Mouse (Mus musculus) mouse trophoblast stem cell (cell line): ENCODE results near the gene Pold1.

ENCODE experiments used
- in situ Hi-C, 2 experiments: fragments of 300-500 bp; cut with MseI, MboI; formaldehyde crosslinking; loops; 2 replicates in 1 of 2; 3 replicates in 1 of 2; pipeline ENCODE4 v1.15.1; 2025

Pold1 gene

DNA sequence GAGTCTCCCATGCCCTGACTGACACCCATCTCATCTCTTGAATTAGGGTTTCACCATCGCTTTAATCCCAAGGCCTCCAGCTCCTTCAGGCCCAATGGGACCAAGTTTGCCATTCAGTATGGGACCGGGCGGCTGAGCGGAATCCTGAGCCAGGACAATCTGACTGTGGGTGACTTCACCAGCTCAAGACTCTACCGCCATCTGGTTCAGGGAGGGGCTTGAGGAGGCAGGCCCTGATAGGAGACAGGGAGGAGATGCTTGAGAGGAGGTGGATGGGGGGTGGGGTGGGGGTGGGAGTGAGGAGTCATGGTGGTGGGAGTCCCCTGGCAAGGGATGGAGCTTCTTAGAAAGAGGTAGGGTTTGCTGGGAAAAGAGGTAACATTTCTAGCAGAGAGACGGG is 33.0 kb upstream of the Pold1 start:
- in situ Hi-C loops, result no loop called here

DNA sequence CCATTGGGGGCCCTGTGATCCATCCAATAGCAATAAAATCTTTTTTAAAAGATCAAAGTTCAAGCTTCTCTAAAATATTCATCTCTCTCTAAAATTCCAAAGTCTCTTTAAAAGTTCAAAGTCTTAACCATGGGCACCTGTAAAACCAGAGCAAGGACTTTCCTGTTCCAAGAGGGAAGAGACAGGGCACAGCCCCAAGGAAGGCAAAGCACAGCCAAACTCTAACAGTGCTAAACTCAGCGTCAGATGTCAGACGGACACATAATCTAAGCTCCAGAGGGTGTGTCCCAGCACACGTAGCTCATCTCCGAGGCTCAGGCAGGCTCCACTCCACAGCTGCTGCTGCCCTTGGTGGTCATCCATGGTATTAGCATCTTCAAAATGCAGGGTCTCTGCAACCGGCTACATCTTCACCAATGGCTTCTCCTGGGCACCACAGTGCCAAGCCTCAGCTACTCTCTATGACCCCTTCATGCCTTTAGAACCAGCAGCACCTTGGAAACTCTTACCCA is 27.7 kb upstream of the Pold1 start:
- in situ Hi-C loops, result no loop called here

DNA sequence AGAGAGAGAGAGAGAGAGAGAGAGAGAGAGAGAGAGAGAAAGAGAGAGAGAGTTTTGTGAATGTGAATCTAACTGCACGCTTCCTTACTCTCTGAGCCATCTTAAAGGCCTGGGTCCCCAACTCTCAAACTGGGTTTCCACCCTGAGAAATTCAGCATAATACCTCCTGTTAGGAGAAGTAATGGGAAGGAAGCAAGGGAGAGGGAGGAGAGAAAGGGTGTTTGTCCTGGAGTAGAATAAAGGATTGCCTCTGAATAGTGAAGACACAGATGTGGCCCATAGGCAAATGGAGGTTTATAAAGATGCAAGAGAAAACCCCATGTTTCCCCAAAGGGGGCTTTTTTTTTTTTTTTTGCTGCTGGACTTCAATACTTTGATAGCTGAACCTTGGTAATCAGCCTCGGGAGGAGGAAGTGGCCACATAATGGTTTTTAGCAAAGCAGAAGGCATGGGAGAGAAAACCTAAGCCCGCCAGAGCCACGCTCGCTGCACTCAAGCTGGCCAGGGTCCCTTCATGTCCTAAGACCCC is 24.4 kb upstream of the Pold1 start:
- in situ Hi-C loops, result no loop called here

DNA sequence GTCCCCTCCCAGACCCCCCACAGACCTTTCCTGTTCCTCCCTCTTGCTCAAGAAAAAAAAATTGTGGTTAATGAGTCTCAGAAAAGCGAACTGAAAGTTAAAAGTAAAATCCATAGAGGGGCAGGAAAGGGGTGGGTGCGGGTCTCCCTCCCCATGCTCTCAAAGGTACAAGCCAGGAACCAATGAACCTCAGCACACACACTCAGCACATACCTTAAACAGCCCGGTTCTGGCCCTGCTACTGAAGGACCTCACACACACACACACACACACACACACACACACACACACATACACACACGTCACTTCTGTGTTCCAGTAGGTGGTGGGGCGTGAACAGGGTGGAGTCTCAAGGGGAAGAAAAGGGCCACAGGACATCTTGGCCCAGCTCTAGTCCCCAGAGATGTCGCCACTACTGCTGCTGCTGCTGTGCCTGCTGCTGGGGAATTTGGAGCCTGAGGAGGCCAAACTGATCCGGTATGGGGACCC is 23.6 kb upstream of the Pold1 start, which contains the start of gene Napsa:
Gene Napsa (plus strand): TSS at position 168 of the 489 bp plus-strand sequence.
- in situ Hi-C loops, result no loop called here

DNA sequence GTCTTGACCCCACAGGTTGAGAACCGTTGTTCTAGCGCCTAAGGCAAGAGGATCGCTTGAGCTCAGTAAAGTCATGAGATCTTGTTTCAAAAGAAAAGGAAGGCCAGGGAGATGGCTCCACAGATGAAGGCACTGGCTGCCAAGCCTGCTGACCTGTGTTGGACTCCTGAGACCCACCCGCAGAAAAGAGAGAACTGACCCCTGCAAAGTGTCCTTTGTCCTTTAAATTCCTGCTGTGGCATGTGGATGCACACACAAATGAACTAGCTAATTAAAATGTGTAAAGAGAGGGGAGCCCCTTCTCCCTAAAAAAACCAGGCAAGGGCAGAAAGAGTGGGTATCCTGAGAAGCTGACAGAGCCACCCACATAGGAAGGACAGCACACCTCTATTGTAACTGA is 23.2 kb upstream of the Pold1 start:
- in situ Hi-C loops, result no loop called here

- in situ Hi-C loops, result no loop called here
These were observed 22.3 kb upstream of the Pold1 start for GRCm38 (mm10) chr7:44570989-44571388.

GRCm38 (mm10) chr7:44568803-44569202 is 20.2 kb upstream of the Pold1 start:
- in situ Hi-C loops, result no loop called here

- in situ Hi-C loops, result no loop called here
These were observed 16.8 kb upstream of the Pold1 start for GRCm38 (mm10) chr7:44565414-44565813.

DNA sequence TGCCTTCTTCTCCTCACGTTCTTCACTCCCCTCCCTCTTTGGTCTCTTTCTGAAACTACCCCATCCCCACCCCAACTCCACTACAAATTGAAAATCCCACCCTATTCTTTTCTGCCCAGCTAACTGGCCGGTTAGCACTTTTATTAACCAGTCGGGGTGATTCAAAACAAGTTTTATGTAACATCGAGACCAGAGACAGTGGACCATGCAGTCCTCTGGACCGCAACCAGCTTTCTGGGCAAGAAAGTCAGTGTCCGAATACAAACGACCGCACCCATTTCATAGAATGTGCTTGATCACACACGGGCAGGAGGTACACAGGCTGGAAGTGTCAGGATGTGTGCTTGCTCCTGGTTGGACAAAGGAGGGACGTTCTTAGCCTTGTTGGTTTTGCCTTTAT is 15.8 kb upstream of the Pold1 start:
- in situ Hi-C loops, result loop anchor here in 1 of 2 experiments (5.0 kb wide), 1 partner anchor 37 kb away; no protein-coding TSS in a partner anchor

DNA sequence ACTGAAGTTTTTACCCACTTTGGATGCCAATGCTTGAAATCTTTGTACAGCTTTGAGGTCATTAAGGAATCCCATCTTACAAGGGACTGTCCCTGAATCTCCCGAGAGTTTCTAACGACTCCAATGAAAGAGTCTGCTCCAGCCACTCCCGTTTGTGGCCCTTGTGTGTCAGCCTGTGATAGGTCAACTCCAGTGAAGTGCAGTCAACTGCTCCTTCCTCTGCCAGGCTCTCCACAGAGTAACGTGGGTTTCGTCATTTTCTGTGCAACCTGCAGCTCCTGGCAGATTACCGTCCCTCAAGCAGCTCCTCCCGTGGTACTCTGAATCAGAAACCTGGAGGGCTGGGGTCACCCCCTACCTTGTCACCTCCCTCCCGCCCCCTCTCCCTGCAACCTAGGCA is 14.6 kb upstream of the Pold1 start:
- in situ Hi-C loops, result loop anchor here in 1 of 2 experiments (5.0 kb wide), 1 partner anchor 36 kb away; no protein-coding TSS in a partner anchor

DNA sequence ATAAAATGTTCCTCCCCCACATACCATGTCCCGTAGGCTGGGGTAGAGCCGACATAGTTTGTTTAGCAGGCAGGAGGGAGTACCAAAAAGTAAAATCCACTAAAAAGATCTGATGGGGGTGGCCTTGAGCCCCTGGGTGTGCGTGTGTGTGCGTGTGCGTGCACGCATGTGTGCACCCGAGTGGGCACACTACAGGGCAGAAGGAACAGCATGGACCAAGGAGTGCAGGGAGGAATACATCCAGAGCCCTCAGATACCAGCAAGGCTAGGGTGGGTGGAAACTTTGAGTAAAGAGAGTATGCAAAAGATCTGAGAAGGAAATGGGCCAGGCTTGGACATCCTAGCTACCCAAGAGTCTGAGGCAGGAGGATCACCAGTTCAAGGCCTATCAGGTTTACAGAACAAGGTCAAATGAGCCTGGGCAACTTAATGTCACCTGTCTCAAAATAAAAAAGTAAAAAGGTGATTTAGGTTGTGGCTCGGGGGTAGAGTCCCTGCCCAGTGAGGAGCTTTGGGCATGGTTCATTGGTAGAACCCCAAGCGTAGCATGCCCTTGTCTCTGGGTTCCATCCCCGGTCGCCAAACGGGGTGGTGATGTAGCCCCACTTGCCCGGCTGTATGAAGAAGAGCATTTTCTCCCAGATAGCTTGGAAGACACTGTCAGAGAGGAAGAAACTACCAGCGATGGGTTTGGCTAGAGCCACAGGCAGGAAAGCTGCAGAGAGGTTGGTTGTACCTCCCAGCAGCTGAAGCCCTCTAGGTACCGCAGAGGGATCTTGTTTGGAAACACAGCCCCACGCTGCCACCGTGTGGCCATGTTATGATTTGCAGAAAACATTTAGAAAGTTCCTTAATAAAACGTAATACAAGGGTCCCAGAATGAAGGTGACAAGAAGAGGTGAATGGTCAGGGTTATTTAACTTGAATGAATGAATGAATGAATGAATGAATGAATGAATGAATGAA is 12.1 kb upstream of the Pold1 start:
- in situ Hi-C loops, result loop anchor here in 1 of 2 experiments (5.0 kb wide), 1 partner anchor 33 kb away; no protein-coding TSS in a partner anchor

GRCm38 (mm10) chr7:44557629-44558028 is 9.0 kb upstream of the Pold1 start:
- in situ Hi-C loops, result loop anchor here in 1 of 2 experiments (5.0 kb wide), 1 partner anchor 85 kb away; no protein-coding TSS in a partner anchor

DNA sequence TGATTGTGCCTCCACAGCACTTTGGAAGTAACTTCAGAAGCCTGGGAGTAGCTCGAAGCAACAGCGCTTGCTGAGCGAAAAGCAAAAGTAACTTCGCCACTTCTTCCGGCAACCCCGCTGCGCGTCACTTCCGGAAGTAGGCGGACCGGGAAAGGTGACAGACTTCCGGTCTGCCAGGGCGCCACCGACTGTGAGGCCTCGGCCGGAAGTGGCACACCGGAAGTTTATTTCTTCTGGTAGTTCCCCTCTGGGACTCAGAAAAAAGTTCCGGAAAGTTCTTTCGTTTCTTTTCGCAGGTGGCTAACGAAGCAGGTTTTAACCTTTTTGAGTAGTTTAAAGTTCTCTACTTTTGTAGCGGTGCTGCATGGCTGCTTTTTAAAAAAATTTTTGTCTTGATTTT is 5.2 kb upstream of the Pold1 start, which contains the start of gene Nr1h2:
Gene Nr1h2 (minus strand): TSS at position 126 of the 400 bp plus-strand sequence.
- in situ Hi-C loops, result no loop called here

- in situ Hi-C loops, result no loop called here
These were observed 4.6 kb upstream of the Pold1 start for GRCm38 (mm10) chr7:44553196-44553764.

- in situ Hi-C loops, result no loop called here
These were observed 3.7 kb upstream of the Pold1 start for GRCm38 (mm10) chr7:44552141-44552908.

- in situ Hi-C loops, result no loop called here
These were observed 3.1 kb upstream of the Pold1 start for GRCm38 (mm10) chr7:44551731-44552130.

GRCm38 (mm10) chr7:44551301-44551700 is 2.7 kb upstream of the Pold1 start:
- in situ Hi-C loops, result no loop called here

- in situ Hi-C loops, result no loop called here
These were observed 1.7 kb upstream of the Pold1 start for GRCm38 (mm10) chr7:44550409-44550678.

- in situ Hi-C loops, result no loop called here
These were observed 1.2 kb upstream of the Pold1 start for GRCm38 (mm10) chr7:44549621-44550408.

GRCm38 (mm10) chr7:44547725-44548124 is 924 bp downstream of the Pold1 start:
- in situ Hi-C loops, result no loop called here

GRCm38 (mm10) chr7:44547041-44547440 is 1.6 kb downstream of the Pold1 start:
- in situ Hi-C loops, result no loop called here
